Mouse (Mus musculus) cerebellum, adult 11 months (tissue): ENCODE measurements around the gene Cage1.

Experiments
- DNase-seq: peaks from one replicate; pipeline ENCODE4 v3.0.0; 2022

Cage1 gene

DNA sequence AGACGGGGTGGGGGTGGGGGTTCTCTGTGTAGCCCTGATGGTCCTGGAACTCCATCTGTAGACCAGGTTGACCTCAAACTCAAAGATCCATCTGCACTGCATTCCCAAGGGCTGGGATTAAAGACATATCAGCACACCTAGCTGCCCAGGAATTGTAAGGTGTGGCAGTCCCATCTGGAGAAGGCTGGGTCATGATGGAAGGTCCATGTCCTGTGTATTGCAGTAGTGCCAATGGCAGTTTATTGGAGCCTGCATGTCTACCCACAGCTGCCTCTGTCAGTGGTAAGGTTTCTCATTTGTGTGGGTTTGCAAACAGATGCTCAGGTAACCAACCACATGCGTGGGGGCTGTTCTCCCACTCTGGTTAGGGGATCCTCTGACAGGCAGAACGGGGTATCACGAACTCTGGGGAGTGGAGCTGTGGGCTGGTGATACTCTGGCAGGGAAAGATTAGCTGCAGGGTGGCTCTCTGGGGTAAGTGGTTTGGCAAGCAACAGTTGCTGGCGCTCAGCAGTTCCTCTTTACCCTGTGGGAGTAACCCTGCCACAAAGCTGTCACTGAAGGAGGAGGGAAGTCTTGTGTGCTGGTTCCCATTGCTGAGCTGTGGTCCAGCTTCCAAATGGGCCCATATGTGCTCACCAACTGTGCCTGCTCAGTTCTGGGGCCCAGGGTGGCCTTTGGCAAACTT is 27.0 kb downstream of the Cage1 start:
- no peak for DNase-seq

DNA sequence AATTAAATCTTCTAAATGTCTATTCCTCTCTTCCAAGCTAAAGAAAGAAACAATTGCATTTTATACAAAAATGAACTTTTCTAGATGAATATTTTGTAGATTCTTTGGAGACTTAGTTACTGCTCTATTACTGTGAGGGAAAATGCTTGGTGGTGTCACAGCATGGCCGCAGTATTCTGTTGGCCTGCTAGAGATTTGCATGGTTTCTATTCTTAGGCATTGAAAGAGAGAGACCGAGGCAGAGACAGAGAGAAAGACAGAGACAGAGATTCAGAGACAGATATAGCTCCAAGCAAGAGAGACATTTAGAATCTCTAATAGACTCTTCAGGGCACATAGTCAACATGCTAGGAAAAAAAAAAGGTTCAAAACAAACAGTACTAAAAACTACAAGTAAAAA is 28.9 kb downstream of the Cage1 start:
- DNase-seq = no peak

DNA sequence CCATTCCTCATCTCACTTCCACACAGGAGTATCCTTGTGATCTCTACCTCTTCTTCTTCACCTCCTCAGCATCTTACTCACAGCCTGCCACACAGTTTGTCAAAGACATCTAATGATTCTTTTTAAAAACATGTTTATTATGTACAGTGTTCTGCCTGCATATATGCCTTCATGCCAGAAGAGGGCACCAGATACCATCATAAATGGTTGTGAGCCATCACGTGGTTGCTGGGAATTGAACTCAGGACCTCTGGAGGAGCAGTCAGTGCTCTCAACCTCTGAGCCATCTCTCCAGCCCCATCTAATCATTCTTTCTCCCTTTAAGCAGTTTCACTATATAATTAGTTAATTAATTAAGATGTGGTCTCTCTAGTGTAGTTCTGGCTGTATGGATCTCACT is 34.4 kb downstream of the Cage1 start:
- DNase-seq = no peak

DNA sequence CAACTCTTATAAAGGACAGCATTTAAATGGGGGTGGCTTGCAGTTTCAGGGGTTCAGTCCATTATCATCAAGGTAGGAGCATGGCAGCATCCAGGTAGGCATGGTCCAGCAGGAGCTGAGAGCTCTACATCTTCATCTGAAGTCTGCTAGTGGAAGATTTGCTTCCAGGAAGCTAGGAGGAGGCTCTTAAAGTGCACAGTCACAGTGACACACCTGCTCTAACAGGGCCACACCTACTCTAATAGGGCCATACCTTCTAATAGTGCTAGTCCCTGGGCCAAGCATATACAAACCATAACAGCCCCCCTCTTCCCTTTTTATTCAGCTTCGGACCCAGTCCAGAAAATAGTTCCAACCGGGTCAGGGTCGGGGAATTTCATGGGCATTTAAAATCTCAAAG is 37.2 kb downstream of the Cage1 start:
- no peak for DNase-seq

DNA sequence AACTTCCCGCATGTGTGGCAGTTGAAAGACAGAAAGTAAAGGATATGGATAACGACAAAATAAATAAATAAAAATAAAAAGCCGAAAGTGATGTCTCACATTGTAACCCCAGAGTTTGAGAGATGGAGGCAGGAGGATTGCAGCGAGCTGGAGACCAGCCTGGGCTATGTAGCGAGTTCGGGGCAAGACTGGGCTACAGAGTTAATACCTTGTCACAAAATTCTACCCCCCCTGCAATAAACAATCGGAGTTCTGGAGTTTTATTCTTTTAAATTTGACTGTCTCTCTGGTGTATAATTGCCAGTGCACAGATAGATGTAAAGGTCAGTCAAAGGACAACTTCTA is 42.5 kb downstream of the Cage1 start:
- no peak for DNase-seq

DNA sequence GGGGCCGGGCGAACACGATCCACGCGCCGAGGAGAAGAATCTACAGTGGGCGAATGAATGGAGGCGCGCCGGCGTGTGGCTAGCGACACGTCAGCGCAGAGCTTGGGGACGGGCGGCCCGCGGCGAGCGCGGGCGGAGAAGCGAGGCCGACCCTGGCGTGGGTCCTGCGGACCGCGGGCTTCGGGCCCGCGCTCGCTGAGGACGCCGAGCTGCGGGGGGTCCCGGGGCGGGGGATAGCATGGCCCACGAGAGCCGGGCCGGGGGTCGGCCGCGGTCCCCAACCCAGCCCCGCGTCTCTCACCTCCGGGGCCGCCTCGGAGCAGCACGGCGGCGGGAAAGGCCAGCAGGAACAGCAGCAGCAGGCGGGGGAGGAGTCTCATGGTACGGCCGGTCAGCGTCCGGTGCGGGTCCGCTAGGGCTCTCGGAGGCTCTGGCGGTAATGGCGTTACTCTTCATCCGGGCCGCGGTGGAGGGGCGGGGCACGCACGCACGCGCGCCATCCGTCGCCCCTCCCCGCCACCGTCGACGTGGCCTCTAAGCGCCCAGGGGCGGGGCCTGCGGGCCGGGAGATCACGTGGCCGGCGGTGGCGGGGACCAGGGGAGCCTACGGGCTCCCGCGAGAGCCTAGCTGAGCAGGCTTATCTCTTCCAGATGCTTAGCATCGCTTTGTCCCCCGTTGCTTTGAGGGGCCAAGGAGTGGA is 43.0 kb downstream of the Cage1 start, which contains the start of gene Ssr1:
Ssr1 (minus strand) TSS at position 514 of the 701 bp plus-strand sequence.
- DNase-seq = peak; percentile 97

DNA sequence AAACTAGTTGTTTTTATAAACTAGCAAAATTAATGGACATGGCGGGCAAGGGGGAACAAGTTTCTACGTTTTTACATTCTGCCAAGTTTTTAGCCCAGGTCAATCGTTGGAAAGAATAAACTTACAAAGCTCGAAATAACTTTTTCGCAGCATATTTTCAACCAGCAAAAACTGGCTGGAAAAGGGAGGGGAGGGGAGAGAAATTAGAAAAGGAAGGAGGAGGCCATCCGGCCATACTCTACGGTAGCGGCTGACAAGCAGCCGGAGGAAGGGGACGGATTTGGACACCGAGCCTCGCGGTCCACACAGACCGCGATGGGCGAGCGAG is 43.5 kb downstream of the Cage1 start:
- DNase-seq = no peak

DNA sequence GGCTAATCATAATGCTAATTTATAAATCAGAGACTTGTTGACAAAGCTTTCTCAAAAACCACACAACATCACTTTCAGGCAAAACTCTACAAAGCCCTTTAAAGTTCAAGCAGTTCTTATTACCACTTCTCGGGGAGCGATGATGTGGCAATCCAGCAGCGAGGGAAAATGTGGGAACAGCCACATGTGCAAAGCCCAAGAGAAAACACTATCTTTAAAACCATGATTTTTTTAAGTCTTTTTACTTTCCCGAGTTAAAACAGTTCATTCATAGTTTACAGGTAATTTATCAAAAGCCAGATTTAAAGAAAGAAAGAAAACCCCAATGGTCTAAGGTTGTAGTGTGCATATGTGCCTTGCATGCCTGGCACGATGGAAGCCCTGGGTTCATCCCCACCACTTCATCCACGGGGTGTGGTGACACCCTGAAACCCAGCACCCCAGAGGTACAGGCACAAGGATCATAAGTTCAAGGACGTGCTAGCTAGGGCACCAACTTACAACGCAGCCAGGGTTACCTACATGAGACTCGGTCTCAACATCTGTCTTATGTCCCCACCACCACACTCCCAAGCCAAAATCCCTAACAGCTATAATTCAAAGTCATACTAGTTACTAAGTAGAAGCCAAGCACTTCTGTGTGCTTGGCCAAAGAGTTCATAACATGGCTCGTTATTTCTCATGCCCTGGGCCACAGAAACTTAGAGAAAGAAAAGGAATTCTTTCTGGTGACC is 44.1 kb downstream of the Cage1 start:
- DNase-seq = no peak

DNA sequence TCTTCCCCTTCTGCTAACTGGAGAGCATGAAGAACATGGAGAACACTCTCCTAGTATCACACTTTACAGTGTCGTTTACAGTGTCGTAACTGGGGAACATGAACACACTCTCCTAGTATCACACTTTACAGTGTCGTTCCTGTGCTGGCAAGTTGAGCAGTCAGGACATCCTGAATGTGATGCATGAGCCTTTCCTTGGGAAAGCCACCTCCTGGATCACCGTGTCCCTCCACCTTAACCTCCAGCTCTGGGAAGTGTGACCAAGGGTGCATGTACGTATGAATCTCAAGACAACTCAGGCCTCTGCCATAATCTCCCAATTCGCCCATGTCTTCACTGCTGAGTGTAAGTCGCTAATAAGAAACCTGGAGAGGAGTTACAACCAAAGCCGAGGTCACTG is 47.2 kb downstream of the Cage1 start:
- no peak for DNase-seq

DNA sequence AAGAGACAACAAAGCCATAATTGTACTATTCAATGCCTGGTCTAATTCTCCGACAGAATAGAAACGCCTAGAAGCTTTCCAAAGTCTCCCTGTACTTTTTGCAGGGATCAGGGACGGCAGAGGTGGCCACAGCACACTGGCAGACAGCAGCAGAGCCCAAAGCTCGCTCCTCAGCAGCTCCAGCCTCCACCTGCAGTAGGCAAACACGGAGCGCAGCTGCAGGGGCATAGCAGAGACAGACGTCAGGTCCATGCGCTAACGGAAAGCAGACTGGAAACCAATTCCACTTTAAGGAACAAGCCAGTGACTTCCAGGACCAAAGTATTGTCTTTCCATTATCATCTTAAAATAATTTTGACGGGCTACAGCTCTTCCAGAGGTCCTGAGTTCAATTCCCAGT is 50.7 kb downstream of the Cage1 start:
- DNase-seq = no peak

DNA sequence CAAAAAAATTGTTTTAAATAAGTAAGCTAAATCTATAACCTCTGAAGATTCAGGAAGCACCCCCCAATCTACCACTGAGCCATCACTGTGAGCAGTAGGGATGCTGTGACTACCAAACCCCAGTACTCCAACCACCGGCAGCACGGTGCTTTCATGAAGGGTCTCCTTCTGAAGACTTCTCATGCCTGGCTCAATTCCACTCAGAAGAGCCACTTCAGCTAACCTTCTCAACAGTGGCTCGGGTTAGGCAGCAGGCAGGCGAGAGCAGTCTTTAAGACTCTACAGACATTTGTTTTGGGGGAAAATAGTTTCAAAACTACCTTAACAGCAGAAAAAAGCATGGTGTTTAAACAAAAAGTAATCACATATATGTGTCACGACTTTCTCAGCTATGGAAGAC is 55.8 kb downstream of the Cage1 start:
- no peak for DNase-seq

DNA sequence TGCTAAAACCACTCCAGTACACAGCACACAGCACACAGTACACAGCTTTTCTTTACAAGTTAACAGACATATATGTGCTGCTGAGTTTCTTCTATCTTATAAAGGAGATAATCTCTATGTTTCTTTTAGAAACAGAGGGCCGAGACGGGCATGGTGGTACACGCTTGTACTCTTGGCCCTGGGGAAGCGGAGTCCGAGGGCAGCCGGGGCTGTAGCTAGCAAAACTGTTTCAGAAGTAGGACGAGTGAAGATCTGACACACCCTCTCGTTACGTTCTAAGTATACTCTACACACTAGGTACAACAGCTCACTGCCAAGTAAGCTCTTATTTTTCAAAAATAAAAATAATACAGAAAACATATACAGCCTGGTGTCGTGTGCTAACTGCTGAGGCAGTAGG is 56.5 kb downstream of the Cage1 start:
- DNase-seq = no peak

DNA sequence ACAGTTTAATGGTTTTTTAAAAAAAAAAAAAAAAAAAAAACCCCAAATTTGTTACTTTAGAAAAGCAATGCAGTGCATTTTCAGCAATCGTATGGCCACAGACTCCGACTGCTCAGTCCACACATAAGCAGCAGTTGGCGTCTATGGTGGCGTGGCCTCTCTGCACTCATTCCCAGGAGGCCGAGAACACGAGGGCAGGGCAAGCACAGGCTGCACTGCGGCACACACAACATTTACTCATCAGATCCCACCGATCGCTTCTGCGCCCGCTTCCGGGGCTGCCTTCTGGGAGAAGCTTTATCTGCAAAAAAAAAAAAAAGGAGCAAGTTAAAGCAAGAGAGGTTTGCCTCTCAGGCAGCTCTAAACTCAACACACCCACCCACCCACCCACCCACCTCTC is 57.4 kb downstream of the Cage1 start:
- DNase-seq = no peak

DNA sequence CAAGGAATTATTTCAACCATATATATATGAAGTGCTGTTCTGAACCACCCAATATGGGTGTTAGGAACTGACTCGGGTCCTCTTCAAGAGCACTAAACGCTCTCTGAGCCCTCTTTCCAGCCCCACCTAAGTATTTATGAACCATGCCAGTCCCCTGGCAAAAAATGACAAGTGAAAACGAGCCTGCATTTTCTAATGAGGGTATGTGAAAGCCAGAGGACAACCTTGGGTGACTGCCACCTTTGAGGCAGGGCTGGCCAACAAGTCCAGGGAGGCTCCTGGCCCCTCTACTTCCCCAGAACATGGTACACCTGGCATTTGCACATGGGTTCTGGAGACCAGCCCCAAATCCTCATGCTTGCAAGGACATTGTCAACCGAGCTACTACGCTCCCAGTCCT is 62.1 kb downstream of the Cage1 start:
- DNase-seq = no peak

DNA sequence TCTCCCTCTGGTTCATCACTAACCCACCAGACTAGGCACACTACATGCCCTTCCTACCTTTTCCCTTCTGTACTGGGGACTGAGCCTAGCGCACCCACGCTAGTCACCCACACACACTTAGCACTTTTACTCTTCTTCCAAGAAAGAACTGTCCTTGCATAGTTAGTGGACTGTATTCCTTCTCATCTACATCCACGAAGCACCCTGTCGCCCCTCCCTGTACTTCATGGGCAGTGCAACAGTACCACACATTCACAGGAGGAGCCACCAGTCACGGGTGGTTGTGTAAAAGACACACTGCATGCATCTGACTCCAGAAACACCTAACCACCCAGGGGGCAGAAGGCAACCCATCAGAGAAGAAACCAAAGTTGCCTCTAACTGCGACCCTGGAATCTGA is 62.8 kb downstream of the Cage1 start:
- DNase-seq = no peak

DNA sequence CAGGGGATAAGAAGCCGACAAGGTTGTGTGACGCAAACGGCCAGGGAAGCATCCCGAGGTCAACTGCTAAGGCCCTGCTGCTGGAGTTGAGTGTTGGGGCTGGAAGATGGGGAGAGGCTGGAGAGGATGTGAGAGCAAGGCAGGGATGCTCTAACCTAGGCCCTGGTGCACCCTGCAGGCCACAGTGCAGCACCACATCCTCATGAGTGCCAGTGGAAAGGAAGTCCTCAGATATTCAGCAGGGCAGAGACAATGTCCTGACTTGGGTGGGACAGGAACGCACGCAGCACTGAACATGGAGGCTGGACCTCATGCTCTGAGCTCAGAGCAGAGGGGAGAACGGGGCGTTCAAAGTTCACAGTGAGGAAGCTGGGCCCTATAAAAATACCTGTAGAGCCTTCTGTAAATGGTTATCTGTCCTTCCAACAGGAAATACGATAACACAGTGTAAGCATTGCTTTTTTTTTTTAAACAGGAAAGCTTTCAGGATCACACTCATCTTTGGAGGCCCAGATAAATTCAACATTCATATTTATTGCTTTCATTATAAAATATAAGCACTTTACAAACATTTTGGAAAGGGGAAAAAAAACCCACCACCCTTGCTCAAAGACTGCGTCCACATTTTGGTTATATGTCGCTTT is 65.9 kb downstream of the Cage1 start:
- no peak for DNase-seq

DNA sequence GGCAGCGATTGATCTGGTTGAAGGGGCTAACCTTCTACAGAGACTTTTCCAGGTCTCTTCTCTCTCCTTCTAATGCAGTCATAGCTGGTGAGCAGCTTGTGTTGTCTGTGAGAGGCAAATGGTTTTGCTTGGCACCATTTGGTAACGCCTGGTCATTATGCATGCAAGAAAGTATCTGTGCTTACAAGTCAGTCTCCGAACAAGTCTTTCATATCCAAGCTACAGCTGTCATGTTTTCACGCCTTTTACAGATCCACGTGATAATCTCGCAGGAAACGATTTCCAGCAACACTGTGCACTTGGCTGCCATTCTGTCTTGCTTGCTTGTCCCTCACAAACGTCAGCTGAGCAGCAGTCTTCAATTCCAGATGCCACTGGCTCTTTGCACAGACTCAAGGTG is 66.9 kb downstream of the Cage1 start:
- no peak for DNase-seq

DNA sequence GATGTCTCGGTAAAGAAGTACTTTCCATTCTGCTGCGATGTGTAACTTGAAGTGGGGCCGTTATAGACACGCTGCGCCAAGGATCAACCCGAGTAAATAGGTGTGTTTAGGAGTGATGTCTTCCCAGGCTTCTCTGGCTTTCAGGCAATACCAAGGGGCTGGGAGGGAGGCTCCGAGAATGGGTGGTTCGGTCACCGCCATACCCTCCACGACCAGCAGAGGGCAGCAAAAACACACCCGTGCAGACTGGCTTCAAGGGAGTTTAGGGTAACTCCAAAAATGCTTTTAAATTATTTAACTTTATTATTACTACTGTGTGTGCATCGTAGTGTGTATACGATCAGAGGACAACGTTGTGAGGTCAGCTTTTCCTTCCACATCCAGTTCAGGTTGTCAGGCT is 67.5 kb downstream of the Cage1 start:
- DNase-seq = peak; percentile 72

DNA sequence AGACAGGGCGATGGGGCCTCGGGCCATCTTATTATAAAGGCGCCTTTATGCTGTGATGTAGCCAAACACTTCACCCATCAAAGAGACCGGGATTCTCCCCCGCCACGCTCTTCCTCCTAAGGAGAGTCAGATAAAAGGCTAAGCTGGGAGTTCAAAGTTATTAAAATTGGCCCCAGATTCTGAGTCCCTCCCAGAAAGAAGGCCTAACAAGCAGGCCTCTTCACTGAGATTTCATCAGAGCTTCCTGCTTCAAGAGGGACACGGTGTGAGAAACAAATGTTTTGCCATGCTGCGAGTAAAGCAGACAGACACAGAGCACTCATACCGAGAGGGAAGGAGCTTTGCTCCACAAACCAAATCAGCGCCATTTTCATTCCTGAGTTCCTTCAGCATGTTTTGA is 69.3 kb downstream of the Cage1 start:
- no peak for DNase-seq

DNA sequence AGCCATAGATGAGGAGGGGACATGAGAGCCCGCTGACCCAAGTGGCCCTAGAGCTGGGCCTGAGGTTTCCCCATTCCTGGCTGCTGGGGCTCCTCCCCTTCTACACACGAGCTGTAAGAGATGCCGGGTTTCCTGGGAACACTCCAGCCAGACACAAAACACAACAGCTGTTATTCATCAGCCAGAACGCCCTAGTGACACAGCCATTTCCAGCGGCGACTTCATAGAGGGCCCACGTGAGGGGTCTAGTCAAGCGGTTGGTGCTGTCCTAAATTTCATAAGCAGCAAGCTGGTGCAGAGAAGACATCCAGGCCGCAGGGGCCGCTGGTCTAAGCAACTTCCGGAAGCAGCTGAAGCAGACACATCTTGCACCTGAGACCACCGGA is 69.8 kb downstream of the Cage1 start:
- no peak for DNase-seq

DNA sequence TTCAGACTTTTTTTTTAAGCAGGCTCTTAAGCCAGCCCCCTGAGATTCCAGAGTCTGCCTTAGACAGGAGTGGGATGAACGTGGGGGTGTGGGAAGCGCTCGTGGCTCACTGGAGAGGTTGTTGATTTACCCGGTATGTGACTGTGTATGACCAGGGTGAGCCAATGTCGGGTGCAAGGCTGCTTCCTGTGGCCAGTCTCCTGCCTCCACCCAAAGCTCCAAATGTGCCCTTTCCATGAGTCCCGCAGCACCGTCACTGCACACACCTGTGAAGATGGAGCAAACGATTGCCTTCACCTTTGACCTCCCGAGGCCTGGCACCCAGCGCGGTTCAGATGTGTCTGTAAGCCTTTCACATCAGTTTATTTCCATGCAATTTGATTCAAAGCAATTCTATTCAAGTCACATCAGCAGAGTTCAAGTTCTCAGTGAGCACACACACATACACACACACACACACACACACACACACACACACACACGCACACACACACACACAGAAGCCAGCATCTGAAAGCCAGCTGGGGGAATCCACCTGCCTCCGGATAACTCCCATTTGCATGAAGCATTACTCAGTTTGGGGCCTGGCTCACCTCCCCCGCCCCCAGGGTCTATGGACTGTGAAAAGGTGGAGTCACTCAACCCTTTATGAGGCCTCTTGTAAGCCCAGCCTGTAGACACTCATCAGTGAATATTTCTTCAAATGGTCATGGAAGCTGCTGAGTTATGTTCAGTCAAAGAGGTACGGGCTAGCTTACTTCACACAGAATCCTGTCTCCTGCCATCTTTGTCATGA is 70.4 kb downstream of the Cage1 start:
- no peak for DNase-seq

DNA sequence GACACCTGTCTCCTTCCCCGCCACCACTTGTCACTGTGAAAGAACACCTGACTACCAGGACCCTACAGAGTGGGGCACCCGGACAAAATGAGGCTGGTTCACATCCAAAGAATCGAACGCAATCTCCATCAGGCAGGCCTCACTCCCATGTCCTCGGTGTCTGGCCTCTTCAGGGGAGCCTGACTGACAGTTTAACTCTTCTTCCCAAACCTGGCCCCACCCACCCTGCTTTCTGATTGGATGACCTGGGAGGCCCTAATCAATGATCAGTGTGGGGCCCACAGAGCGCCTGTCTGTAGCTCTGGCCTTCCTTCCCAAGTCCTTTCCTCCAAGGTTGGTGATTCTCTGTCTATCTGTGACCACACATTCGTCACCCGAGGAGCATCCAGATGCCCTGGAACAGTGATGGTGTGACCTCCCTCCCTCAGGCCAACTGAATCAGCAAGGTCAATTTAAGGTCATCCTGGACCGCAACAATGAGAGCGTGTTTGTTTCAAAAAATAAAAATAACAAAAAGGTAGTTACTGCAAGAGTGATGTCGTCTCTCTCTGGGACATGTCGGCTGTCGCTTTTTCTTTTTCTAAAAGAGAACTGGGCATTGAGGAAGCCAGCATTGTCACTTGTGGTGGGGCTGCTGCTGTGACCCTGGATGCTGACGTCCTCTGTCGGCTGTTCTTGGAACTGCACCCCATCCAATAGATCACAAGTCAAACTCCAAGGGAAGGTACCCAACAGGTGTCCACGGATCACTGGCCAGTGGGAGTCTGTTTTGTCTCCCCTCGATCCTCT is 71.5 kb downstream of the Cage1 start:
- DNase-seq = no peak
